Comparison of ENCODE assay signal across 14 mouse cellular contexts in the genomic region with DNA sequence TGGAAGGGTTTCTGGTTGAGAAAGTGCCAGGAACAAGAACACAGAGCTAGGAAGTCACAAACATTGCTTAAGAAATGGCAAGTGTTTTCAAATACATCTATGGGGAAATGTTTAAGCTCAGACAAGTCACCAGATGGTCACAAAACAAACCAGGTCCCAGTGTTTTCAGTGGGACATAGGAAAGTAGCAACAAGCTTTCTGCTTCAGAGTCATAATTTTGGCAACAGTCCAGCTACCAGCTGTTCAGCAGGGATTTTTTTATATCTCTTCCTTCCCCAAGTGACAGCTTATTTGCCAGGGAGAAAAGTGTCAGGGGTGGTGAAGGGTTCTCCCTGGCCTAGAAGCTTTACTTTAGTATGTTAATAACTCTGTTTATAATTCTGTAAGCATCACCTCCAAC. TPM values are rescaled to one million over a fixed set of nuclear protein-coding genes. Genes with fewer than 3 reads are reported as not detected.
DNase-seq lines count a peak whose midpoint lies in the region; ATAC-seq and TF ChIP-seq lines count a peak whose summit lies in the region.
"Had no signal": no experiment of that assay in that cellular context is flagged by ENCODE, and none has a peak within 500 bp of the region (broad histone marks: within the 10 kb centered on the region; RNA-seq: fewer than 3 reads in every experiment).

No protein-coding gene starts in this region.

- no peaks in the 10 kb centered on the region for H3K4me1 ChIP-seq in embryonic facial prominence, embryonic 14.5 days (ENCODE audit: control insufficient read depth, insufficient read depth, low read length)
- no peaks in the 10 kb centered on the region for H3K4me1 ChIP-seq in embryonic facial prominence, embryonic 10.5 days
- no peaks in the 10 kb centered on the region for H3K4me1 ChIP-seq in kidney, adult 2 months (ENCODE audit: control insufficient read depth, insufficient read depth, low read length)
- H3K4me1 ChIP-seq: embryonic facial prominence, embryonic 15.5 days had no signal

- no peak overlapping the region for H3K4me3 ChIP-seq in embryonic facial prominence, embryonic 14.5 days (ENCODE audit: low read depth, low read length)
- no peak overlapping the region for H3K4me3 ChIP-seq in embryonic facial prominence, embryonic 10.5 days
- no peak overlapping the region for H3K4me3 ChIP-seq in kidney, adult 2 months (ENCODE audit: insufficient read depth, low read depth, low read length)
- H3K4me3 ChIP-seq: embryonic facial prominence, embryonic 15.5 days had no signal

- H3K36me3 ChIP-seq in embryonic facial prominence, embryonic 14.5 days (ENCODE audit: control insufficient read depth, insufficient read depth, low read length) = no peaks in the 10 kb centered on the region
- no peaks in the 10 kb centered on the region for H3K36me3 ChIP-seq in embryonic facial prominence, embryonic 10.5 days (replicated peaks)
- no peaks in the 10 kb centered on the region for H3K36me3 ChIP-seq in kidney, adult 2 months (ENCODE audit: control insufficient read depth, insufficient read depth, low read length)
- H3K36me3 ChIP-seq: embryonic facial prominence, embryonic 15.5 days had no signal

- no peak for TF ChIP-seq POLR2A in kidney, adult 2 months (IDR thresholded peaks at IDR 0.05; ENCODE audit: low read depth, low read length)

- no peaks in the 10 kb centered on the region for H3K27me3 ChIP-seq in embryonic facial prominence, embryonic 14.5 days (replicated peaks; ENCODE audit: control insufficient read depth, insufficient read depth, low read length)
- no peaks in the 10 kb centered on the region for H3K27me3 ChIP-seq in embryonic facial prominence, embryonic 10.5 days (replicated peaks; ENCODE audit: low read depth, poor library complexity, severe bottlenecking)
- no peaks in the 10 kb centered on the region for H3K27me3 ChIP-seq in kidney, adult 2 months (replicated peaks; ENCODE audit: control insufficient read depth, insufficient read depth, low read length)
- H3K27me3 ChIP-seq: embryonic facial prominence, embryonic 15.5 days had no signal

- peak; percentile 54 for DNase-seq in embryonic facial prominence, embryonic 14.5 days (ENCODE audit: low spot score)
- no peak for DNase-seq in embryonic facial prominence, embryonic 10.5 days (ENCODE audit: low spot score)
- DNase-seq in kidney, adult 2 months = peak; percentile 21
- DNase-seq in kidney, adult 18-20 months = no peak
- peak; percentile 11 to 37 for DNase-seq in right cerebral cortex, adult 2 months (ENCODE audit: low spot score in 2 of 2)
- DNase-seq in right cerebral cortex, postnatal 4 days = no peak
- no peak for DNase-seq in urinary bladder, adult 18-20 months (ENCODE audit: low spot score in 2 of 2)
- no peak for DNase-seq in thymus, postnatal 36 days
- DNase-seq: adrenal gland, adult 8-10 months; cerebellum, adult 2 months; thymus, postnatal 25 days had no signal

- ATAC-seq in embryonic facial prominence, embryonic 14.5 days (ENCODE audit: low read depth) = no peak

- no peaks in the 10 kb centered on the region for H3K9me3 ChIP-seq in embryonic facial prominence, embryonic 14.5 days (ENCODE audit: control insufficient read depth, low read length)
- H3K9me3 ChIP-seq in embryonic facial prominence, embryonic 10.5 days = no peaks in the 10 kb centered on the region
- H3K9me3 ChIP-seq: embryonic facial prominence, embryonic 15.5 days had no signal

- TF ChIP-seq CTCF in kidney, adult 2 months (conservative IDR thresholded peaks at IDR 0.05; ENCODE audit: insufficient read depth, insufficient read length, low read depth, low read length) = no peak

- no peak overlapping the region for H3K9ac ChIP-seq in embryonic facial prominence, embryonic 14.5 days (ENCODE audit: low read depth, low read length)
- H3K9ac ChIP-seq: embryonic facial prominence, embryonic 15.5 days had no signal

- H3K4me2 ChIP-seq in embryonic facial prominence, embryonic 14.5 days (ENCODE audit: low read depth, low read length) = no peak overlapping the region
- H3K4me2 ChIP-seq: embryonic facial prominence, embryonic 15.5 days; liver, embryonic 11.5 days; midbrain, embryonic 11.5 days had no signal

- no peak overlapping the region for H3K27ac ChIP-seq in embryonic facial prominence, embryonic 14.5 days (replicated peaks; ENCODE audit: low read depth, low read length)
- no peak overlapping the region for H3K27ac ChIP-seq in embryonic facial prominence, embryonic 10.5 days (replicated peaks)
- H3K27ac ChIP-seq in kidney, adult 2 months (ENCODE audit: insufficient read depth, low read depth, low read length) = no peak overlapping the region
- H3K27ac ChIP-seq: embryonic facial prominence, embryonic 15.5 days had no signal

RNA-seq across cellular contexts. Expression of gene Ccdc152, which starts 9.6 kb away (rescaled TPM):
- 0.31 and 0.43 TPM in 2 replicates for polyA plus RNA-seq in embryonic facial prominence, embryonic 14.5 days (2014; fragmentation: Nextera tagmentation; extraction: Ambion mirVana)
- polyA plus RNA-seq in embryonic facial prominence, embryonic 10.5 days (2016; fragmentation: Nextera tagmentation; extraction: Ambion mirVana) = 0.14 TPM in 1 of 2 replicates, not detected in the other
- 1.0 and 1.3 TPM in 2 replicates for polyA plus RNA-seq in kidney, adult 2 months (2012; rRNA removed)
- polyA plus RNA-seq: embryonic facial prominence, embryonic 15.5 days had no signal

RNA-seq across cellular contexts. Expression of gene Selenop, which starts 44.6 kb away (rescaled TPM):
- 193 and 205 TPM in 2 replicates for polyA plus RNA-seq in embryonic facial prominence, embryonic 14.5 days (2014; fragmentation: Nextera tagmentation; extraction: Ambion mirVana)
- 53.5 and 62.5 TPM in 2 replicates for polyA plus RNA-seq in embryonic facial prominence, embryonic 10.5 days (2016; fragmentation: Nextera tagmentation; extraction: Ambion mirVana)
- polyA plus RNA-seq in kidney, adult 2 months (2012; rRNA removed) = 451 and 505 TPM in 2 replicates

Comparison
In these comparisons a context has a peak if more than half of its experiments do, and no peak if none do; other contexts are left out.
1. DNase-seq: peak in embryonic facial prominence, embryonic 14.5 days (single experiment), kidney, adult 2 months (single experiment) and right cerebral cortex, adult 2 months (2 of 2); none in embryonic facial prominence, embryonic 10.5 days (single experiment), kidney, adult 18-20 months (single experiment), right cerebral cortex, postnatal 4 days (single experiment), urinary bladder, adult 18-20 months (0 of 2) and thymus, postnatal 36 days (0 of 2).